Mouse (Mus musculus) thymus, postnatal 10 days (tissue): Measurements from ENCODE around the gene Arhgef3.

Source experiments
- DNase-seq, 2 experiments: peaks; one replicate each; pipeline ENCODE4 v3.0.0; 2021; ENCODE audit warnings: low spot score in 2 of 2

The Arhgef3 gene

DNA sequence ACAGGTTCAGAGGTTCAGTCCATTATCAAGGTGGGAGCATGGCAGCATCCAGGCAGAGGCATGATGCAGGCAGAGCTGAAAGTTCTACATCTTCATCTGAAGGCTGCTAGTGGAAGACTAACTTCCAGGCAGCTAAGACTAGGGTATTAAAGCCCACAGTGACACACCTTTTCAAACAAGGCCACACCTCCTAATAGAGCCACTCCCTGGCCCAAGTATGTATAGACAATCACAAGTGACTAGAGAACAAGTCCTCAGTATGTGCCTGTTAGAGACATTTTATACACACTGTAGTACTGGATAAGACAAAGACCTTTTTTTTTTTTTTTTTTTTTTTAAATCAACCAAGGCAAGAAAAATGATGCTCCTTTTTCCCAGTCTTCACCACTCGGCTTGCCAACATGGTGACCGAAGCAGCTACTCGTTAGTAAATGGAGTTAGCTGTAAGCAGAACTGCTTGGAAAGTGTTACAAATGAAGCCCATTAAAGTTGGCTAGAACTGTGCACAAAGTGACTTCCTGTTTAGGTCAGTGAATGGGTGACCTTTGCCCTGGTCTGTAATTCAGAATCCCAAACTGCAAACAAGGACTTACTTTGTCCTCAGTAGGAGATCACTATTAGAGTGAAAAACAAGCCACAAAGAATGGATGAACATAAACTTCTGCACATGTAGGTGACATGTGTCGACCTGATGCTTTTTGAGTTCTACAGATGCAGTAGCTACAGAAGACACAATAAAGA lies 229.7 kb downstream of the Arhgef3 start:
- DNase-seq = no peak

DNA sequence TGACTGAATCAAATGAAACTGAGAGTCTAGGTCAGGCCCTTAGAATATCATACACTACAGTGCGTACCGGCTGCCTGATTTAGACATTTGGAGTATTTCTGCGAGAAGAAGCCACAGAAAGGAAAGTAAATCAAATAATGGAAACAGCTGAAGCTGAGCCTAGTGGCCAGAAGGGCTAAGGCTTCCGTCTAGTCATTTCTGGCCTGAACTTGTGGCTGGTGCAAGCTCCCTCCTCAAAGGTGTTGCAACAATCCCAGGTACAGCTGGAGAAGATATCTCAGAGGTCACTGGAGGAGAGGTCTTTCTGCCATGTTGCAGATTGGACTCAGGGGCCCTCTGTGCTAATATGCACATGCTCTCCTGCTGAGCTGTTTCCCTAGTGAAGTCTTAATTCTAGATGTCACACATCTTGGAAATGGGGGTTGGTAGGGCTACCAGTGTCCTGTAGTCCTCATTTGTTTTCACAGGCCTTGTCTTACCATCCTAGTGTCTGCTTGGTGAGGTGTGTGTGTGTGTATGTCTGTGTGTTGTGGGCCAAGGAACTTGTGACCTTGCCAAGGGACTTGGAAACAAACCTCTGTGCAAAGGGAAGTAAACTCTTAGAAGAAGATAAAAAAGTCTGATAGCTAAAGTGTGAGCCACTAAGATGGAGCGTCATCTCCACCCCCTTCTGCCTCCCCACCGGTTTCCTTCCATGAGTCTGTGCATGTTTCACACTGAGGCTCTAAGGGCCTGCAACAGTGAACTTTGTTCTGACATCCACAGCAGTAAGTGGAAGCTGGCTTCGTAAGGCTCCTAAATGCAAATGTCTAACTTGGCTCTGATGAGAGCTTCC lies 230.6 kb downstream of the Arhgef3 start:
- DNase-seq = no peak

DNA sequence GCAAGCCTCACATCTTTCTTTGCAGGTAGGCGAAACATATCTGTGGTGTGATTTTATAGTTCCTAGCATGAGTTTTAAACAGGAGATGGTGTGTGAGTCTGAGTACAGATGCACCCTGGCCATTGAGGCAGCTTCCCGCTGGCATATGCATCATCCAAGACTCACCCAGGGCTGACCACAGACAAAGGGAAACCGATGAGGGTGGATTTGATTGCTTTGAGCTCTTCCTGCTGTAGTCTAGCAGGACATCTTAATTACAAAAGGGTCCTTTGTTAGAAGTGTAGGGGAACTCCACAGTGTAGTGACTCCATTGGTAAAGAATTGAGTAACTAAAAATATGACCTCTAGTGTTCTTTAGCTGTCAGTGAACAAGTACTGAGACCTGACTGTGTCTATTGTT lies 232.5 kb downstream of the Arhgef3 start:
- DNase-seq = no peak

DNA sequence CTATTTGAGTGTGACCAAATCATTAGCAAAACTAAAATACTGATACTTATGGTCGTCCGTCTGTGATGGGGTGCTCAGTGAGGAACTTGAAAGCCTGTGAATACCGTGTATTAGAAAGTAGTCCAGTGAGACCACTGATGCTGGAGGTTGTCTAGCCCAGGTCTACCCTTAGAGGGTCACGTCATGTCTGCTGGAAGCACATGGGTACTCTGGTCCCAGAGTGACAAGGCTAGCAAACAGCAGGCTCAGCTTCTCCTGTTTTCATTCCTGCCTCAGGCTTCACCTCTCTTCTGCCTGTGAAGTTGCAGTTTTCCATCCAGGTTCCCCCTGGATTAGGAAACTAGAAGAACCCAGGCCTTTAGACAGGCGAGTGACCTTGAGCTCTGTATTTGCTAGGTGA lies 233.0 kb downstream of the Arhgef3 start:
- no peak for DNase-seq

DNA sequence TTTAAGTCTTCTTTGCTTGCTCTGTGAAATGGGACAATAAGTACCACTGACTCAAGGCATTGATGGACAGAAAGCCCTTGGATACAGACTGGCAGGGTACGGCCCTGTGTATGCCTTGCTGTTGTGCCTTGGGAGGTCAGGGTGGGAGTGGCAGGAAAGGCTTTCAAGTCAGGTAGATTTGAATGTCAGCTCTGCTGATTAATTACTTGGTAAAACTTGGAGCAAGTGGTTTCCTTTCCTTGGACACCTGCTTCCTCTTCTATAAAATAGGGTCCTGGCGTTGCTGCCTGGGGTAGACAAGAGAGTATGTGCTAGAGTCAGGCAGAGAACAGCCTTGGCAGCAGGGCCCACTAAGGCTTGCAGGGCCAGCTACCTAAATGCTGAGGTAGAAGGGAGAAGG lies 233.4 kb downstream of the Arhgef3 start:
- no peak for DNase-seq

DNA sequence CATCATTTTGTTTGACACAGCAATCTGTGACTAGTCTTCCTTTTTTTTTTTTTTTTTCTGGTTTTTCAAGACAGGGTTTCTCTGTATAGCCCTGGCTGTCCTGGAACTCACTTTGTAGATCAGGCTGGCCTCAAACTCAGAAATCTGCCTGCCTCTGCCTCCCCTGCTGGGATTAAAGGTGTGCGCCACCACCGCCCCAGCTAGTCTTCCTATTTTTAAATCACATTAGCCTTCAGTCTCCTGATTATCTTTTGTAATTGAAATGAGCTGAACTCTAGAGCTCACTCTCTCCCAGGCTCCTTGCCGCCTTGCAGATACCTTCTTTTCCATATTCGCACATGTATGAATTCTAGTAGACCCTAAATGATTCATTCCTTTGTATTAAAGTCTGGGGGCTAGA lies 234.0 kb downstream of the Arhgef3 start:
- no peak for DNase-seq

DNA sequence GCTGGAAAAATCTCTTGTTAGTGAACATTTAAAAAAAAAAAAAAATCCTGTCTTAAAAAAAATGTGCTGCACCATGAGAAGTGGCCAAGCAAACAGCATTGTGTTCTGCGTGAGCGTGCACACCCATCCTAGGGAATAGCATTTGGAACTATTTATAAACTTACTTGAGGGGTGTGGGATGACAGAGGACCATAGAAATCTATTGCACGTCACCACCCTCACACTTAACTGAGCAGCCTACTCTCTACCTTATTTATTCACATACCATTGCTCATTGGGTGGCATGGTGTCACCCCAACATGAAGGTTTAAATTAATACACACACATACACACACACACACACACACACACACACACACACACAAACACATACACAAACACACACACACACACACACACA lies 234.4 kb downstream of the Arhgef3 start:
- no peak for DNase-seq

DNA sequence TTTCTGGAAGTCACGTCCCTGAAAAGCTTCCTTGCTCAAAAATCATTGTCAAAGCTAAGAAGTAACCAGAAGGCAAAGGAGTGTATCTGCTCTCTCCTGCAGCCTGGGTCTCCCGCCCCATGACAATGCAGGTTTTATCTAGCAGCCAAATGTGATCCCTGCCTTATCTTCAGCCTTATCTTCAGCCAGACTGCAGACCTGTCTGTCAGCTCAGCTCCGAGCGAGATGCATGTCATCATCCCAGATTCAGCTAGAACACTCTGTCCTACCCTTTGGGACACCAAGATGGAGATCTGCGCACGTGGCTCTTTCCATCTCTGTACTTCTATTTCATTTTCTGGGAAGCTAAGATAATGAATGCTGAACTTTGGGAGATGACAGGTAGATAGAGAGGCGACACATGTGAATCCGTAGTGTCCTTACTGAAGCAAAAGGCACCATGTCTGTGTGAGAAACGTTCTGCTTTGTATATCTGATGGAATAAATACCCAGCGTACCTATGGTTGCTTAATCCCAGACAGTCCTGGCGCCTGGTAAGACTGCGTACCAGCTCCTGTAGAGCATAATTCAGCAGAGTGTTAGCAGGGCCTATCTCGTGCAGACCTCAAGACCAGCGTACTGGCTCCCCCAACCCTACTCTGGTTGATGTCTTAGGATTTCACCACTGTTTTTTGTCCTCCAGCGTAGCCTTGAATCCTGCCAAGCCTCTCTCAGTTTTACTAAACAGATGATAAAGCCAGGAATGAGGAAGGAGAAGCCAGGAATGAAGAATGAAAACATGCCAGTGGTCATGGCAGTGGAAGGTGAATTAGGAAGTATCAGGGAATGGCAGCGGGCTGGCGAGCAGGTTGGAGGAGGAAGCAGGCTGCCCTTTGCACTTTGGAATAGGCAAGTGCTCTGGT lies 235.4 kb downstream of the Arhgef3 start:
- no peak for DNase-seq

DNA sequence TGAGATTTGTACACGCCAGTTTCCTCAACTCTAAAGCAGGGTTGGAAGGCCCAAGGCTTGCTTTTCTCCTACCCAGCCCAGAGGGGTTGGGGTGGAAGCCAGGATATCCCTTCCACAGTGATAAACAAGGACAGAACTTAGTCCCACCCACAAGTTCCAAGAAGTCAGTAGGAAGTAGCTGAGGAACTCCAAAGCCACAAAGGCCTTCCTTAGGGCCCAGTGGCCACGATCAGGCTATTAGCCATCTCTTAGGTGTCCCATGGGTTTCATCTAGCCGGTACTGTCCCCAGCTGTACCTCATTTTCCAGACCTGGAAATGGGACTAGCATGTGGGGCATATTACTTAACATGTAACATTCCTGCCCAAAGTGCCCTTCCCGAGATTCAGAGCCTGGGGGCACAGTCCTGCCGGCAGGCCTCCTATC lies 236.4 kb downstream of the Arhgef3 start:
- DNase-seq = no peak

DNA sequence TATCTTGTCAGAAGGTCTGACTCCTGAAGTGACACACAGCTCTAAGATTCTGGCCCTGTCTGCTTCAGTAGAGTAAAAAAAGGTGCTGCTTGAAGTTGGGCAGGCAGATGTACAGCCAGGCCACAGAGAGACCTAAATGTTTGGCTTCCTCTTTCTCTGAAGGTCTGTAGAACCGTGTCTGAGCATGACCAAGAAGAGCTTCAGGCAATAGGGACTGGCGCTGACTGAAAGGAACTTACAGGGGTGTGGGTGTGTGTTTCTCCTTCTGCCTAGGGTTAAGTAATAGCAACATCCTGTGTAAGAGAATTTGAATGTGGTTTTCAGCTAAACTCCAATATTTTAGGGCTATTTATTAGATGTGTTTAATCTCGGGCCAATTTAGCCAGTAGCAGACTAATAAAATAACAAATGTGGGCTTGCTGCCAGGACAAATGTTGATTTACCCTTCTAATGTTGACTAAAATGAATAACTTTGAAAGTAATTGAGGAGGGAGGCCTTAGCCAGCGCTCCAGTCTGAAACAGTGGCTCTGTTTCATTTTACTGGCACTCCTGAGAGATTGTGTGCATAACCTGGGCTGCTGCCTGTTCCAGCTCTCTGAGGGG lies 236.9 kb downstream of the Arhgef3 start:
- no peak for DNase-seq

DNA sequence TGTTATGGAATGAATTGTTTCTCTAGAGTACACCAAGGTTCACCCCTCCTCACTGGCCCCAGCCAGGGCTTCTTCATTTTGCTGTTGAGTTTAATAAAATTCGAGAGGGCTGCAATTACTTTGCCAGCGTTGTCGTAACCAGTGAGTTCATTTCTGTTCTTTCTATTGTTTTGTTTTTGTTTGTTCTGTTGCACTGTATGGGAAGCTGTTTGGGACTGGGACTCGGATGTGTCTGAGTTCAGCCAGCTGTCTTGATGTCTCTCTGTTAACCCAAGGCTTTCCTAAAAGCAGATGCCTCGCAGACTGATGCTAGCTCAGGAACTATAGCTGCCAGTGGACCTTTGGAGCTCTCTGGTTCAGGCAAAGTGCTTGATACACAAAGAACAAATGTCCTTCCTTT lies 237.8 kb downstream of the Arhgef3 start:
- DNase-seq = no peak

DNA sequence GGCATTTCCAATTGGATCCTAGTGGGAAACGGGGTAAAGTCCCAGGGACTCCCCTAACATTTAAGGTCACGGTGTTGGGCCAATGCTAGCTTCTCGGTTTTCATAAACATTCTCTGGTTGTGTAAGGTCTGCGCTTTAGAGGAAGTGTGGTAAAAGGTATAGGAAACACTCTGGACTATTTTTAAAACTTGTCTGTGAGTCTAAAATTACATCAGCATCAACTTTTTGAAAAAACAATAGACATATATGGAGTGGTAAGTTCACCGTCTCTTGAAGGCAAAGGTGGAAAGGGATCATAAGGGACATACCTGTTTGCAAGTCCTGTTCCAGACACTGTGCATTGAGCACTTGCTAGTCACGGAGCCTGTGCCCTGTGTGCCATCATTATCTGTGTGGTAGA lies 240.5 kb downstream of the Arhgef3 start:
- DNase-seq = no peak

DNA sequence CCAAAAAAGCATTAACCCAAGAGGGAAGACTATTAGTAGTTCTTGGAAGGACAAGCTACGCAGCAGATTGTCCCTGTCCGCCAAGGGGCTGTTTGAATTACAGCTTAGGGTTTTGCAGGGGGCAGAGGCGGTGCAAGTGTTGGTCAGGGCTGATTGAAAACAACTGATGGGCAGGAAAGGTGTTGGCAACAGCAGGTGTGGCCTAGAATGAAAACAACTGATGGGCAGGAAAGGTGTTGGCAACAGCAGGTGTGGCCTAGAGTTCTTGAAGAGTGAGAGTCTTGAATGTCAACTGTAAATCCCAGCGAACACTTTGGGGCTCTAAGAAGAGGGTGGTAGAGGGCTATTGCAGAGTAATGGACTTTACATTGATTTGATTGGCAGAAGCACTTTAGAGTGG lies 241.2 kb downstream of the Arhgef3 start:
- DNase-seq = no peak

DNA sequence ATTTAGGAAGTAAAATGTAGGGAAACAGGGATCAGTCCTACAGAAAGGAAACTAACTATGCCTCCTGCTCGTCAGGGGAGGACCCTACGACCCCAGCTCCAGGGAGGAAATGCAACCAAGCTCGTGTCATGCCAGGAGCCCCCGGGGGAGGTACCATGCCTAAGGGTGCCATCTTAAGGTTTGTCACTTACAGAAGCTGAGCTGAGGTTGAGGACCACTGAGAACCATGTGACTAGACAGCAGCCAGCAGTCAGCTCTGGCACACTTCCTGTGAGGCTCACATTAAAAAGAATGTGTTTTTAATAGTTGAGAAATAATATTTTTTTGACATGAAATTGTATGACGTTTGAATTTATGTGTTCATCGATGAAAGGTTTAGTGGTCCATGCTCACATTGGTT lies 242.4 kb downstream of the Arhgef3 start:
- no peak for DNase-seq

DNA sequence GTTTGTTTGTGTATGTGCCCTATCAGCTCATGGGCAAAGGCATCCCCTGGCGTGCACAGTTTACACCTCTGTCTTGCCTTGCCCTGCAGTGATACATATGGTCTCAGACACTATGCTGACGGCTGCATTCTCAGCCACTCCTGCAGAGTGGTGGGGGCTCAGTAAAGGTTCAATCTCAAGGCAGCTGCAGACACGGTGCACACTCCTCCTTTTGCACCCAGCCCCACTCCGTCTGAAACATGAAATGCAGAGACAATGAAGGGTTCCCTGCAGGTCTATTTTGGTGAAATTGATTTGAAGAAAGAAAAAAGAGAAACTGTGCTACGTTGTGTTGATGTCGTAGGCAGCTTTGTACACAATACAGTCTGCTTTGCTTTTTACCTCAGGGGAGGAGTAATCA lies 243.5 kb downstream of the Arhgef3 start:
- no peak for DNase-seq

DNA sequence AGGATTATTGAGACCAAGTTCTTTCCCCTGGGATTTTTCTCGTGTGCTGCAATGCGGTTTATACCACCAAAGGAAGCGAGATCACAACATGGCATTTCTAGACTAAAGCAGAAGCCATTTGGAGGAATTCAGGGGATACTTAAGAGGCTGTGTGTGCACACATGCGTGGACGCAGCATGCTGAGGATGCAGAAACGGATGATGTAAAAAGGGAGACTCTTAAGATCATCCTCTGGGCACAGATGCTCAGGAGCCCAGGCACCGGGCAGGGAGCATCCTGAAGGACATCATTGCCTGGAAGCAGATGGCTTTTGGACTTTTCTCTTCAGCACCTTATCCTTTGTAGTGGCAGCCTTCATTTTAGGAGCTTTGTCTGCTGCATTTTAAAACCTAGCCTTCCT lies 246.2 kb downstream of the Arhgef3 start:
- DNase-seq = no peak

DNA sequence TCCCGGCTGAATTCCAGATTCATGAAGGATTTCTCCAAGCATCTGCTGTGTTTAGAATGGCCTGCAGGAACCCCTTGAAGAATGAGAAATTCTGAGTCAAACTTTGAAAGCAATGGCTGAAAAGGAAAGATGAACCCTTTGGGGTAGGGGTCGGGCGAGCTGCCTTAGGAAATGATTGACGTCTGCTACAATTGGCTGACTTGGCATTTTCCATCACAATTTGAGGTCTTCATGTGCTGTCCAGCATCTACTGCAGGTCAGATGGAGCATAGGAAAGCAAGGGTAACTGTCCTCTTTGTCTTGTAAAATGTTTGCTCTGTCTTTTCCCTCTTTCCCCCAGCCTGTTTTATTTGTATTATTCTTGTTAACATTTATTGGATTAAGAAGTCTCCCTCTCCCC lies 246.8 kb downstream of the Arhgef3 start:
- DNase-seq = no peak

DNA sequence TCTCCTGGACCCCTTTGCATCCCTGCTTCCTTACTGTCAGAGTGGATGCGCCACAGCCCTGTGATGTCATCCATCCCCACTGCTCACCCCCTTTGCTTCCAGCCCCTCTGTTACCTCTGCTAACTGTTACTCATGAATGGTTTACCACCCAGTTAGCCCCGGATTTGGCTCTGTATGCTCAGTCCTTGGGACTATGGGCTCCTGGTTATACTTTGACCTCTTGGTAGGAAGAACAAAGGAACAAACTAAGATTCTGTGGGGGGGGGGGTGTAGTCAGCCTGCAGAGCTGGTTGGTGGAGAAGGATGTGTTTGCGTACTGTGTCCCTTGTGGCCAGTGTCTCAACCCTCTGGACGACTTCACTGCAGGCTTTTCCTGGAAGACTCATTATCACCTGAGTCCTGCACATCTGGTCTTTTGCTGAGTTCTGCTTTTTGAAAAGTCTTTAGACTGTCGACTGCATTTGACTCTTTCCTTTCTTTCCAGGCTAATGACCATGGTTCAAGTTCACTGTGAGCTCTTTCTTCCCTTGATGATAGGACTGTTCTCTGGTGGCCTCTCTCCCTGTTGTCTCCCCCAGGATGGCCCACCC lies 250.1 kb downstream of the Arhgef3 start:
- DNase-seq = no peak

DNA sequence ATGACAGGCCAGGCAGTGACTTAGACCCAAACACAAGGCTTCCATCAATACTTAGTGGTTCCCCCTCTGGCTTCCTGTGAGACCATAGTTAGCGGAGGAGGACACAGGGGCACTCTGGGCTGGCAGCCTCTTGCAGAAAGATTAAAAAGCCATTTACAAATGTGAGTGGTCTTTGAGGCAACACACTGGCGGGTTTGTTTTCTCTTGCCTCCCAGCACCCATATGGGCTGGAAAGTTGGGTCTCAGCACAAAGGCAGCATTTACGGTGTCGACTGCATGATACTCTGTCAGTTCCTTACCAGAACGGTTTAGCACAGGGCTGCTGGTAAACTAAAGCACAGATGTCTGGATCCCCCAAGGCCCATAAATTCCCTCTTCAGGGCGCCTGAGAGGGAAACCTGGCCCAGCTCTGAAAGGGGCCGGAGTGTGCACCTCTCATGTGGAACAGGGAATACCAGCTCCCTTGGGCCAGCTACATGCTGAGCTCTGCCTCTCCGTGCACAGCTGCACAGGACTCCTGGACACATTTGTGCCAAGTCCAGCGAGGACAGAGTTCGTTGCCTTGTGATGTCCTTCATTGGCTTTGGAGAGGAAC lies 252.5 kb downstream of the Arhgef3 start:
- DNase-seq = no peak

DNA sequence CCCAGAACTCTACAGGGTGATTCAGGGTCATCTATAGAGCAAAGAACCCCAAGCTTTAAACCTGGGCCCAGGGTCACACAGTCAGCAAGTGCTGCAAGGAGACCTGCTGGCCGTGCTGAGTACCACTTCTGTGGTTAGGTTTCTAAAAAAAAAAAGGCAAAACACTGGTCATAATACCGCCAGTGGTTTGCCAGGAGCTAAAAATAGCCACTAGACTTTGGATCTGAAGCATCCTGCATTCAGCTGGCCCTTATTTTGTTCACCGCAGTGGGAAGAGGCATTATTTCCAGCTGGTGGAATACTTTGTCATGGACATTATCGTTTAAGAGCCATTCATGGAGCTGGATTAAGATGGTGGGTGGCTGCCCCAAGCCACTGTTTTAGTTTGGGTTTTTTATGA lies 253.9 kb downstream of the Arhgef3 start:
- no peak for DNase-seq

DNA sequence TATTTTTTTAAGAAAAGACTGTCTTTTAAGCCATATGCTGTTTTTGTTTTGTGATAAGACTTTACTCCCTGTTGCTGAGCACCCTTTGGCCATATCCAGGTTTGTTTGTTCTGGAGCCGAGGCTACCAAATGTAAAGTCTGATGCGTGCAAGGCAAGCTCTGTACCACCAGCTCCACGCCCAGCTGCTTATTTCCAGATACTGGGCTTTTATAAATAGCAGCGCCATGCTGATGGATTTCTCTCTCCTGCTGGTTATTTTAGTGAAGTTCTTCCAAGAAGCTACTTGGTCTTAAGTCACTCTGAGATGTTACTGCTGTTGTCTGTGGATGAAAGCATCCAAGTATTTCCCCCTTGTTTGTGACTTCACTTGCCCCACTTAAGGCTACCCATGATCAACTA lies 254.8 kb downstream of the Arhgef3 start:
- DNase-seq = no peak
